Mouse (Mus musculus) spleen, adult 2 months (tissue): ENCODE results near the gene Gpcpd1. TPM values are rescaled to one million over a fixed set of nuclear protein-coding genes. Genes with fewer than 3 reads are reported as not detected.

ENCODE experiments used
- DNase-seq, 2 experiments: peaks; one replicate each; pipeline versions ENCODE4 v3.0.0 to v3.0.0-alpha.2; 2012 to 2021; ENCODE audit warnings: low spot score in 2 of 2, low read depth in 1 of 2
- H3K27ac ChIP-seq: fragments of 200-500 bp; 2 replicates; pipeline ENCODE4 v1.5.1; 2012; ENCODE audit warnings: low read length, inconsistent platforms; ENCODE audit not compliant: insufficient read depth
- H3K27me3 ChIP-seq: fragments of 200-500 bp; 2 replicates; pipeline ENCODE4 v1.6.1; 2012; ENCODE audit warnings: mild to moderate bottlenecking, moderate library complexity, low read length, inconsistent platforms; ENCODE audit not compliant: control insufficient read depth, insufficient read depth
- H3K36me3 ChIP-seq: fragments of 200-500 bp; 2 replicates; pipeline ENCODE4 v1.6.1; 2012; ENCODE audit warnings: mild to moderate bottlenecking, low read length, inconsistent platforms; ENCODE audit not compliant: control insufficient read depth, insufficient read depth
- H3K4me1 ChIP-seq: fragments of 200-500 bp; 2 replicates; pipeline ENCODE4 v1.6.1; 2011; ENCODE audit warnings: inconsistent platforms; ENCODE audit not compliant: control insufficient read depth, insufficient read depth, insufficient read length
- H3K4me3 ChIP-seq: fragments of 200-500 bp; 2 replicates; pipeline ENCODE4 v1.5.1; 2011; ENCODE audit warnings: mild to moderate bottlenecking, inconsistent platforms; ENCODE audit not compliant: insufficient read depth, insufficient read length; ENCODE audit errors: extremely low read depth
- CTCF ChIP-seq: fragments of 200-500 bp; IDR thresholded peaks from 2 replicates; pipeline ENCODE4 v1.5.1; 2011; ENCODE audit warnings: mild to moderate bottlenecking, inconsistent platforms; ENCODE audit not compliant: insufficient read depth, insufficient read length, insufficient replicate concordance; ENCODE audit errors: extremely low read depth
- POLR2A ChIP-seq: fragments of 200-500 bp; IDR thresholded peaks from 2 replicates; pipeline ENCODE4 v1.6.1; 2011; ENCODE audit warnings: low read depth, low read length, inconsistent platforms
- WGBS: fragments of 180-500 bp; shearing (Covaris S2); methylation state at CpG from one replicate; pipeline ENCODE4 v1.1.7; 2018; 5-methylcytosine and 5-hydroxymethylcytosine counted together
- polyA plus RNA-seq: library from polyadenylated mRNA; depleted of rRNA; stranded (reverse); fragments of >200 nt; gene quantifications from 2 replicates; pipeline ENCODE4 v1.2.3, GENCODE M21; 2012; rRNA removed

Gpcpd1 gene
- 11.6 and 15.7 TPM in 2 replicates for polyA plus RNA-seq

- no peaks in the 10 kb centered on the region for H3K4me1 ChIP-seq
- DNase-seq: no peak
- no peak within 1 kb of the TSS for H3K27ac ChIP-seq
- WGBS: 87% methylated on average over 7 of the region's 7 CpGs
- no peak within 1 kb of the TSS for H3K4me3 ChIP-seq
- H3K27me3 ChIP-seq: no peaks in the 10 kb centered on the region
- TF ChIP-seq POLR2A: no peak
- no peak for TF ChIP-seq CTCF
- no peaks in the 10 kb centered on the region for H3K36me3 ChIP-seq
Measured at GRCm38 (mm10) chr2:132587240-132587779, at the start of gene Gpcpd1. Gene Gpcpd1 (minus strand): TSS chr2:132587729.

- Histone ChIP-seq H3K4me1 (peaks cover 4% of the 10 kb centered on the region; the same call in 1 of the 2 replicates), H3K36me3 (no peaks in the 10 kb centered on the region), H3K27ac (no peak overlapping the region), H3K27me3 (no peaks in the 10 kb centered on the region), H3K4me3 (no peak overlapping the region)
- TF ChIP-seq POLR2A (no peak), CTCF (no peak)
- no peak for DNase-seq
- WGBS: 86% methylated on average over 1 of the region's 1 CpGs
Measured at GRCm38 (mm10) chr2:132636534-132636933, 49.0 kb upstream of the Gpcpd1 start.

- no peak overlapping the region for H3K4me3 ChIP-seq
- no peaks in the 10 kb centered on the region for H3K4me1 ChIP-seq
Measured at GRCm38 (mm10) chr2:132628626-132629025, 41.1 kb upstream of the Gpcpd1 start.

GRCm38 (mm10) chr2:132623092-132623491 is 35.6 kb upstream of the Gpcpd1 start:
- Histone ChIP-seq H3K4me1 (no peaks in the 10 kb centered on the region), H3K4me3 (no peak overlapping the region), H3K27me3 (no peaks in the 10 kb centered on the region), H3K27ac (no peak overlapping the region), H3K36me3 (no peaks in the 10 kb centered on the region)
- no peak for DNase-seq
- TF ChIP-seq POLR2A: no peak
- 91% methylated on average over 1 of the region's 1 CpGs for whole genome bisulfite sequencing

More at GRCm38 (mm10) chr2:132628626-132629025, 41.1 kb upstream of the Gpcpd1 start:
- no peaks in the 10 kb centered on the region for H3K36me3 ChIP-seq
- 87% methylated on average over 2 of the region's 2 CpGs for WGBS
- H3K27me3 ChIP-seq: no peaks in the 10 kb centered on the region
- H3K27ac ChIP-seq: no peak overlapping the region
- no peak for TF ChIP-seq POLR2A
- no peak for TF ChIP-seq CTCF
- DNase-seq: no peak

- 93% methylated on average over 3 of the region's 3 CpGs for WGBS
- no peaks in the 10 kb centered on the region for H3K4me1 ChIP-seq
- no peaks in the 10 kb centered on the region for H3K27me3 ChIP-seq
- H3K36me3 ChIP-seq: no peaks in the 10 kb centered on the region
- H3K4me3 ChIP-seq: no peak overlapping the region
- H3K27ac ChIP-seq: no peak overlapping the region
- no peak for DNase-seq
- TF ChIP-seq CTCF: no peak
- no peak for TF ChIP-seq POLR2A
Measured at GRCm38 (mm10) chr2:132617693-132618092, 30.2 kb upstream of the Gpcpd1 start.

GRCm38 (mm10) chr2:132613581-132614188 is 26.2 kb upstream of the Gpcpd1 start:
- no peak overlapping the region for H3K27ac ChIP-seq
- no peaks in the 10 kb centered on the region for H3K36me3 ChIP-seq
- no peak for DNase-seq
- no peaks in the 10 kb centered on the region for H3K4me1 ChIP-seq
- TF ChIP-seq CTCF (no peak), POLR2A (no peak)
- no peak overlapping the region for H3K4me3 ChIP-seq
- H3K27me3 ChIP-seq: no peaks in the 10 kb centered on the region
- WGBS: 60% methylated on average over 5 of the region's 5 CpGs

GRCm38 (mm10) chr2:132611551-132612233 is 24.2 kb upstream of the Gpcpd1 start:
- H3K36me3 ChIP-seq: no peaks in the 10 kb centered on the region
- 82% methylated on average over 4 of the region's 4 CpGs for WGBS
- H3K27ac ChIP-seq: no peak overlapping the region
- no peak overlapping the region for H3K4me3 ChIP-seq
- peaks cover 11% of the 10 kb centered on the region for H3K4me1 ChIP-seq
- H3K27me3 ChIP-seq: no peaks in the 10 kb centered on the region
- TF ChIP-seq POLR2A: no peak
- TF ChIP-seq CTCF: no peak
- DNase-seq: no peak
